Mouse (Mus musculus): ENCODE data around the gene Carns1. TPM values are rescaled to one million over a fixed set of nuclear protein-coding genes. Genes with fewer than 3 reads are reported as not detected.
"Not testable (repeated sequence)": the region's sequence is repeated elsewhere in the genome, so short reads cannot be mapped to it uniquely, and the experiment has no call there.

The Carns1 gene
- total RNA-seq, 2 experiments from 2014 or later, result 46.7 to 49.0 TPM

- no peak for DNase-seq
Observed at GRCm38 (mm10) chr19:4130106-4130505, 45.2 kb downstream of the Carns1 start.

GRCm38 (mm10) chr19:4129462-4129861 is 45.8 kb downstream of the Carns1 start:
- DNase-seq, result no peak

GRCm38 (mm10) chr19:4126759-4127495 is 48.4 kb downstream of the Carns1 start:
- no peak for DNase-seq

- peak; percentile 99 for DNase-seq
Observed at GRCm38 (mm10) chr19:4125741-4126696, 49.3 kb downstream of the Carns1 start, which contains the start of gene Aip. Aip (minus strand) TSS chr19:4125858.

GRCm38 (mm10) chr19:4125268-4125667 is 50.0 kb downstream of the Carns1 start:
- not testable (repeated sequence) for DNase-seq

- no peak for DNase-seq
Observed at GRCm38 (mm10) chr19:4124432-4124831, 50.8 kb downstream of the Carns1 start.

- no peak for DNase-seq
Observed at GRCm38 (mm10) chr19:4122411-4123370, 52.6 kb downstream of the Carns1 start.

- DNase-seq, result not testable (repeated sequence)
Observed at GRCm38 (mm10) chr19:4121896-4122295, 53.4 kb downstream of the Carns1 start.

GRCm38 (mm10) chr19:4121097-4121805 is 54.0 kb downstream of the Carns1 start:
- peak; percentile 99 for DNase-seq

GRCm38 (mm10) chr19:4120496-4120895 is 54.8 kb downstream of the Carns1 start:
- no peak for DNase-seq

- DNase-seq, result no peak
Observed at GRCm38 (mm10) chr19:4119716-4120487, 55.4 kb downstream of the Carns1 start.

GRCm38 (mm10) chr19:4118350-4118749 is 56.9 kb downstream of the Carns1 start:
- DNase-seq, result no peak

GRCm38 (mm10) chr19:4117006-4117405 is 58.3 kb downstream of the Carns1 start:
- DNase-seq, result no peak

GRCm38 (mm10) chr19:4115816-4116215 is 59.5 kb downstream of the Carns1 start:
- DNase-seq, result no peak

- no peak for DNase-seq
Observed at GRCm38 (mm10) chr19:4115144-4115543, 60.1 kb downstream of the Carns1 start.

- DNase-seq, result no peak
Observed at GRCm38 (mm10) chr19:4114551-4114950, 60.7 kb downstream of the Carns1 start.

Data from heart, postnatal 4 days (tissue).